Mouse (Mus musculus) left cerebral cortex, adult 18-20 months (tissue): Measurements from ENCODE around the gene Klf17. TPM values are rescaled to one million over a fixed set of nuclear protein-coding genes. Genes with fewer than 3 reads are reported as not detected.
A peak's percentile ranks its signal among the peaks of the same experiment; 100 is the strongest.
"Not testable (repeated sequence)": the region's sequence is repeated elsewhere in the genome, so short reads cannot be mapped to it uniquely, and the experiment has no call there.

Experiments
- DNase-seq, 2 experiments: peaks; one replicate each; pipeline ENCODE4 v3.0.0; 2021 to 2022; ENCODE audit warnings: low spot score in 2 of 2, mixed read lengths in 1 of 2
- long read RNA-seq, 2 experiments: library from polyadenylated mRNA; stranded (forward); transcript quantifications; one replicate each; pipeline ENCODE4 v2.0.0; 2021
- total RNA-seq, 2 experiments: library from RNA; stranded (reverse); gene quantifications; 2 replicates each; pipeline ENCODE4 v1.2.3; 2021

The Klf17 gene
- not detected for total RNA-seq
- long read RNA-seq, experiment 1 = 0 reads
- long read RNA-seq, experiment 2 = 0 reads

DNA sequence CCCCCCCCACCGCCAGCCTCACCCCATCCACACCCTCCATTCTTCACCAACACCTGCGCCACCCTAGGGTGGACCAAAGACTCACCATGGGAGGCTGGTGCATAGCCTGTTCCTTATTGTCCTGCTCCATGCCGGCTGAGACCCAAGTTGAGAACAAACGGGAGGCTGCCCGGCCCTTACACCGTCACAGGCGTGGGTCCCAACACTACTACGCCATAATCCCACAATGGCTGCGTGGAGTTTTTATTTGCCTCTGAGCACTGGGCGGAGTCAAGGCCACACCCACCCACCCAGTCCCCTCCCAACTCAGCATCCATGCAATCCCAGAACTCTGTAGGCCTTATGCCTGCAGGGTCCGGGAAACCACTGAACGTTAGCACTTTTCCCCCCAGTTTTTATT, at the start of gene Klf17:
TSS of gene Klf17 (minus strand) at position 233 of the 400 bp plus-strand sequence.
- DNase-seq = no peak

DNA sequence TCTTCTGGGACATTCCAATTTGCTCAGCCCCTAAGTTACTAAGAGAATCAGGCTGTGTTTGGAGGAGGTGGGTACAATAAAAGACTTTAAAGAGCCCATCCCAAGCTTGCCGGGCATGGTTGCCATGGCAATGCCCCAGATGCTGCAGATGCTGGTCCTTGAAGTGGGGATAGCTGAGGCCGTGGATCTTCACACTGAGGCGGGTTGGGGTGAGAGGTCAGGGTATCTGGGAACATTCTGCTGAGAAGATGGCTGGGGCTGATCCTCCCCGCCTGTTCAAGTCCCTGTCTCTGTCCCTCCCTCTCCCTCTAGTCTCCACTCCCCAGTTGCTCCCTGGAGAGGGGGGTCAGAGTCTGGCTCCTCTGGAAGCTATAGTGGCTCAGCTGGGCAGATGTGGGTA, 48.9 kb upstream of the Klf17 start:
- DNase-seq = no peak

DNA sequence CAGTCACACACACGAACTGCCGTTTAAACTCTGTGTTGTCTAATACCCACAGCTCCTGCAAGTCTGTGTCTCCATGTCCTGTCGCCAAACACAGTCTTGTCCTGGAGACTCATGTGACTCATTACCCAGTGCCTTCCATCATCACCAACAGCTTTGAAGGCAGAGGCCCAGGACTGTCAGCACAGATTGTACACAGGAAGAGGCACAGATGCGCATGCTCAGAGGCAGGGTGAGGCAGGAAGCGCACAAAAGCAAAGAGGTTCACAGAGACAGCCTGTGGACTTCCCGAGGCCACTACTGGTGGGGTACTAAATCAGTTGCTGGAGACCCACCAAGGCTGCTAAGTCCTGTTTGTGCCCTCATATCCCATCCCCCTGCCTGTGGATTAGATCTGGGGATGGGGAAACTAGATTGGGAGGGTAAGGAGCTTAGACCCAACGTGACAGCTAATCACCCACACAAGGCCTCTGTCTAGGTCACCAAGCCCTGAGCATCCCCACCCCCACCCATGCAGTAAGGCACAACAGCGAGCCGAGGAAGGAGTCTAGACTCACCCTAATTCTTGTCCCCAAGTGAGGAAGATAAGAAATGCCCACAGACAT, 48.2 kb upstream of the Klf17 start:
- no peak for DNase-seq

DNA sequence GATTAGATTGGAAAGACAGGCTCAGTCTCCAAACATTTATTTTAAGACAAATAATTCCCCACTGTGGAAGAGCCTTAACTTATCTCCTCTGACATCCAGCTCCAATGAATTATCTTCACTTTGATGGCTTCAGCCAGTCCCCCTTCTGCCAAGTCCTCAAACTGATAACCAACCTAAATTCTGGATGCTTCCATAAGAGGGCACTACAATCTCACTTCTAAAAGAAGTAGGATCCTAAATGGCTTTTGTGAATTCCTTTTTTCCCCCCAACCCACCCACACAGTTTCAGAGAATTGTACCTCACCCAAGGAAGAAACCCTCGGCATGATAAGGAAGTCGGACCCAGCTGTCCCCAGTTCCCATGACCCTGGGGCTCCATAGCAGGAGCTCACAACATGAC, 45.5 kb upstream of the Klf17 start:
- no peak for DNase-seq

DNA sequence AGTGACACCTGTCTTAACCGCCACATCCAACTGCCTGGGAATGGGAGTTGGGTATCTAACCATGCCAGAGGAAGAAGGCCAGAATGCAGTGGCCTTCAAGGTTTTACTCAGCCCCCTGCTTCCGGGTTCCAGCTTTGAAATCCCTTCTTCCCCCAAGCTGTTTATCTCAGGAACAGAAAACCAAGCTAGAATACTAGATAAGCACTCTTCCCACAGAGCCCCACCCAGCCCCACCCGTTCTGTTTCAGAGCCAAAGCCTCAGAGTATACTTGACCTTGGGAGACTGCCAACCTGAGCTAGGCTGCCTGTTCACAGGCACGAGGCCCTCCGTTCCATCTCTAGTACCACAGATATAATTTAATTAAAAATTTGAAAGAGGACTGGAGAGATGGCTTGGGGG, 41.5 kb upstream of the Klf17 start:
- no peak for DNase-seq

DNA sequence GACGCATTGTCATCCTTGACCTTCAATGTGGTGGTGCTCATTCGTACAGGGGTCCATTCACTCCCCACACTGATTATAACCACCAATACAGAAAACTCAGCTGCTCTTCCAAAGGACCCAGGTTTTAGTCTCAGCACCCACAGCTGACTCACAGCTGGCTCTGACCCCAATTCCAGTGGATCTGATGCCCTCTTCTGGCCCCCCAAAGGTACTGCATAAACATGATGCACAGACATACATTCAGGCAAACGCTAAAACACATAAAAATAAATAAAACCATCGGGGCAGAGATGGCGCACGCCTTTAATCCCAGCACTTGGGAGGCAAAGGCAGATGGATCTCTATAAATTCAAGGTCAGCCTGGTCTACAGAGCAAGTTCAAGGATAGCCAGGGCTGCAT, 34.5 kb upstream of the Klf17 start:
- DNase-seq = no peak

DNA sequence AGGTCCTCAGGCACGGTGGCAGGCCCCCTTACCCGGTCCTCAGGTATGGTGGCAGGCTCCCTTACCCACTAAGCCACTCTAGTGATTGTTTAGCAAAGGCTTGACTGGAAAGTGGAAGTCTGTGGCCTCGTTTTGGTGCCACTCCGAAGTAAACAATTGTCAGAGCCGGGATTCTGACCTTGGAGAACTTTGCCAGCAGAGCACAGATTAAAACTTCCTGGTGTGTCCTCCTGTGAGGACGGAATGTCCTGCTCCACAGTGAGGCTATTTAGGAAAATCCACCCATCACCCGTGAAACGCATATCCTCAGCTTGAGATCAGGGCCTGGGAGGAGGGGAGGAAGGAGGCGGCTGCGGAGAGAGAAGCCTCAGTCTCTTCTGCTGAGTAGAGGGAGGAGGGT, 22.9 kb upstream of the Klf17 start:
- DNase-seq = no peak

DNA sequence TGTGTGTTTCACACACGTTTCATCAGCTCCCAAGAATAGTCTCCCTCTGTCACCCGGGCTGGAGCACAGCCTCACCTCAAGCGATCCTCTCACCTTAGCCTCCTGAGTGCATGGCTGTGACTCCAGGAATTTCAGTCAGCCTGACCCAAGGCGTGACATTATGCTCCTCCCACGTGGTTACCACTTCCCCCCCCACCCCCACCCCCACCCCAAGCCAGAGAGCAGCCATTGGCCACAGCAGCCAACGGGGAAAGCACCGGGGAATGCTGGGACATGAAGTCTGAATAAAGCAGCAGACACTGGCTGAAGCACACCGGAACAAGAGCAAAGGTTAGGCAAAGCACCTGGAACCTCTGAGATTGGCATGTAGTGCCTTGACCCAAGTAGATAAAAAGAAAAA, 21.5 kb upstream of the Klf17 start:
- DNase-seq = no peak

DNA sequence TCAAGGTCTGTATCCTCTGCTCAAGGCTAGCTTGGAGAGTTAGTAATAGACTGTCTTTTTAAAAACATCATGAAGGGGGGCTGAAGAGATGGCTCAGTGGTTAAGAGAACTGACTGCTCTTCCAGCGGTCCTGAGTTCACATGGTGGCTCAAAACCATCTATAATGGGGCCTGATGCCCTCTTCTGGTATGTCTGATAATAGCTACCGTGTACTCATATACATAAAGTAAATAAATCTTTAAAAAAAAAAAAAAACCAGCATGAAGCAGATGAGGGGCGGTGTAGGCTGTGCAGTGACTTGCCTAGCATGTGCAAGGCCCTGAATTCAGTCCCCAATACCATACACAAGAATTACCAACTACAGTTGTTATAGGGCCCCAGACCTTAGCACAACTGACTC, 17.5 kb upstream of the Klf17 start:
- DNase-seq = no peak

DNA sequence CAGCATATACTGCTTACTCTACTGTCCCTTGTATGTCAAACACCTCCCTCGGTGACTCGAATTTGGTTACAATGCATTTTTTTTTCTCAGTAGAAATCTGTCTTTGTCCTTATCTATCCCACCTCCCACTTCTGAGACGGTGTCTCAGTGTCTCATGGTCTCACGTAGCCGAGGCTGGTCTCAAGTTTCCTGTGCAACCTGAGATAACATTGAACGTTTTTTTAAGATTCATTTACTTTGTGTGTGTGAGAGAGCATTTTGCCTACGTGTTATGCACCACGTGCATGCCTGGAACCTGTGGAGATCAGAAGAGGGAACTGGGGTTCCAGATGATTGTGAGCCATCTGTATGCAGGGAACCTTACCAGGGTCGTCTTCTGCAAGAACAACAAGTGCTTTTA, 7.5 kb upstream of the Klf17 start:
- no peak for DNase-seq

DNA sequence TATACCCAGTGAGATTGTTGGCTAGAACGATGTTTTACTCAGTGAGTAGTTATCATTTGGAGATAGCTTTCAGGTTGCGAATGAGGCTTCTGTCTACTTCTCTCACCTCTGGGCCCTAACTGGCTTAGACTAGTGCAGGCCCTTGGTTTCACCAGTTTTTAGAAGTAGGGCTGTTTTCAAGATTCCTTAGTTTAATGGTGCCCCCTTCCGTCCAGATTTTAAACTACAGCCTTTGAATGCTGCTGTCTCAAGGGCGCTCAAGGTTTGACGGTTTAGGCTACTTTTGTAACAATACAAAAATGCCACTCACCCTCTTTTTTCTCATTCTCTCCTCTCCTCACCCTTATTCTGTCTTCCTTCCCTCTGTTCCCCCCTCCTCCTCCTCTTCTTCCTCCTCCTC, 5.5 kb upstream of the Klf17 start:
- DNase-seq = peak; percentile 76 to 85

DNA sequence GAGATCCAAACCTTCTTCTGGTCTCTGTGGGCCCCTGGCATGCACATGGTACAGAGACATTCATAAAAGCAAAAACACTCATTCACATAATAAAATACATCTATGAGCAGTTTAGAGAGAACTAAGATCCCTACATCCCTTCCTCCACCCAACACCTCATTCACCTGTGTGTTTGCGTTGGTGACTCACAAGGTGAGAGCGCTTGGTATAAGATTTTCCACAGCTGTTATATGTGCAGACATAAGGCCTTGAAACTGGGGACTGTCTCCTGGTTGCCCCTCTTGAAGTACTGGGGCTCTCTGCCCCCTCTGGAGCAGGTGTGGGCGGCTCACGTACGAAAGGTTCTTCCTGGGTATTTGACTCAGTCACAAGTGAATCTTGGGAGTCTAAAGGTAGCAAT, 5.3 kb downstream of the Klf17 start:
- no peak for DNase-seq

DNA sequence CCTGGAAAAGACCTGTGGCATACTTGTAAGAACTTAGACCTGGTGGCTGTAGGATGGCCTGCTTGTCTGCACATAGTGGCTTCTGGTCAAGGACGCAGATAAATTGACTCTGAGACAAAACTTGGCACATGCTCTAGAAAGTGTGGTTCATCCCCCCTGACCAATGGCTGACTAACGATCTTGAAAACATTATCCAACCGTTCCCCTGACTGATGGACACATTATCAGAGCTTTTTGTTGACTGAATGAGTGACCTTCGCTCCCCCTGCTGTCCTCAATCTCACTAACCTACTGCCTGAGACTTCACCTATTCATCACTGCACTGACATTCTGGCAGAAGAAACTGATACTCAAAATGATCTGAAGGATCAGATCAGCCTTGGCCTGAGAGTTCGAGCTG, 13.0 kb downstream of the Klf17 start:
- DNase-seq = not testable (repeated sequence)

DNA sequence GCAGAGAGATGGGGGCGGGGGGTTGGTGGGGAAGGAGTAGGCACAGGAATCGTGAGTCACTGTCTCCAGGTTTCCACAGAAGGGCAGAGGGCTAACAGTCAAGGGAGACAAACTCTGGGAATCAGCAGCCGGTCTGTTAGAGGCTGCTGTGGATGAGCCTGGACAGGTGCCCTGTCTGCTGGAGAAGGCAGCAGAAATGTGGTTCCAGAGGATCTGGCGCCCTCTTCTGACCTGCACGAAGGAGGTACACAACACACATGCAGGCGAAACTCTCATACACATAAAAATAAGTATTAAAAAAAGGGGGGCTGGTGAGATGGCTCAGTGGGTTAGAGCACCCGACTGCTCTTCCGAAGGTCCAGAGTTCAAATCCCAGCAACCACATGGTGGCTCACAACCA, 27.9 kb downstream of the Klf17 start:
- DNase-seq = no peak

DNA sequence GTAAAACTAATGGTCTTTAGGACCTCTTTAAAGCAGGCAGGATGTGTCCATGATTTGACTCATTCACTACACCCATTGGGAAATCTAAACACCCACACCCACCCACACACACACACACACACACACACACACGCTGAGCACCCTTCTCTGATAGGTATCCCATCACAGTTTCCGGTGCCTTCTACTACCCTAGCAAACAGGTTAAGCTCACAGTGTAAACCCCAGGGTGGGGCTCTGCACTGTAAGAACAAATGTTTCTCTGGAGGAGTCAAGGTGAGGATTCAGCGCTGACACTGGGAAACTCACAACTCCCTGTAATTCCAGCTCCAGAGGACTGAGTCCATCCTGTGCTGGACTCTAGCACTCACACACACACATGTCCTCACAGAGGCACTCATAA, 33.5 kb downstream of the Klf17 start:
- no peak for DNase-seq

DNA sequence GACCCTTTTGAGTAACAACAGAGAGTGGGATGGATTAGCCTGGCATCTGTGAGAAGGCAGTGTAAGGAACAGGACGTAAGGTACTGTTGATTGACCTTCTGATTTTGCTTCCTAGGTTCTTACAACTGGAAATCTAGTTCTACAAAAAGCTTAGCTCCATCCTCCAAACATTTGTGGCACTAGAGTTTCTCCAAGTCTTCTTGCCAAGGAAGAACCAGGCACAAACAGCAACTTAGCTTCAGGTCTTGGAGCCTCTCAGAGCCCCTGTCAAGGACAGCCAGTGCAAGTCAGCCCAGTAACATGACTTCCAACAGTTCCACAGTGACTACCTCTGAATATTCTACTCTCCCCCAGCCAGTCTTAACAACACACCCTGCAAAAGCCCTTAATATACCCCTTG, 41.3 kb downstream of the Klf17 start, which contains the start of gene Gm12845:
TSS of gene Gm12845 (plus strand) at position 301 of the 400 bp plus-strand sequence.
- no peak for DNase-seq

DNA sequence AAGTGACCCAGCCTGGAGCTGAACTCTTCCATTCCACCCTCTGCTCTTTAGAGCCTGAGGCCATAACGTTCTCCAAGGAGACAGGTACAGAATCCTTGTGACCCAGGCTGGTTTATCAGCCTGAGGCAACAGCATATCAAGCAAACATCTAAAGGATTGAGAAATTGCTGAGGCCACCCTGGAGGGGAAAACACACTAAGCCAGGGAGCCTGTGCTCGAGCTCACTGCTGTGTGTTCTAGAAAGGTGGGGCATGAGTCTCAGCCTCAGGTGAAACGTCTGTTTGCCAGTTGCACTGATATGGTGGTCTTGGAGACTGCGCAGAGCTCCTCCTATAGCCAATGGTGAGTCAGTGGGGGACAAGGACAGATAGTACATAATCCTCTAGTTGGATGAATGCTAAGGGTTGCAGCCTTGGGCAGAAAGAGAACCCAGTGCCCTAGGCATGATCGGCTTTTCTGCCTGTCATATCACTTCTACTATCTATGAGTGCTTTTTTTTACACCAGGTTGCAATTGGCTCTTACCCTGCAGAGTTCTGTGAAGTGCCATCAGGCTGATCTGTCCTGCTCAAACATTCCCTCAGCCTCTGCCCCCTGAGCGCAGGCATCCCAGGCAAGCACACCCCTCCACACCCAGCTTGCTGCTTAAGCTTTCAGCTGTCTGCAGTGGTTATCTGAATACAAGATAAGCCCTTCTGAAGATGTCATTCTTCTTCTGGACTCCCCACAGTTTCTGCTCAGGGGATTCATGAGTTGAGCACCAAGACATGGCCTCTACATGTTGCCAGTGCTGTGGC, 51.9 kb downstream of the Klf17 start:
- DNase-seq = no peak

DNA sequence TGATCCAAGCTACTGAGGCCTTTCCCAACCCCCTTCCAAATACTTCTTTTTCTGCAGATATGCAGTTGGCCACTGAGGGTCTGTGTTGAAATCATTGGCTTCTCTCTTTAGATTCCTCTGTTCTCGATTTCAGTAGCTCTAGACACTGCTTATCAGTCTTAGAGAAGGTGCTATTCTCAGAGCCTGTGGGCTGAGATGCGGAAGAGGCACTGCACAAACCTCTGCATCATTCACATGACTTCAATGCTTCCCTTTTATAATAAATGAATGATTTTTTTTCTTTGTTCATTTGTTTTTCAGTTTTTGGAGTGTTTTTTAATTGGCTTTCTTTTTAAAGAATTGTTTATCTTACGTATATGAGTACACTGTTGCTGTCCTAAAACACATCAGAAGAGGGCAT, 53.1 kb downstream of the Klf17 start:
- DNase-seq = no peak

DNA sequence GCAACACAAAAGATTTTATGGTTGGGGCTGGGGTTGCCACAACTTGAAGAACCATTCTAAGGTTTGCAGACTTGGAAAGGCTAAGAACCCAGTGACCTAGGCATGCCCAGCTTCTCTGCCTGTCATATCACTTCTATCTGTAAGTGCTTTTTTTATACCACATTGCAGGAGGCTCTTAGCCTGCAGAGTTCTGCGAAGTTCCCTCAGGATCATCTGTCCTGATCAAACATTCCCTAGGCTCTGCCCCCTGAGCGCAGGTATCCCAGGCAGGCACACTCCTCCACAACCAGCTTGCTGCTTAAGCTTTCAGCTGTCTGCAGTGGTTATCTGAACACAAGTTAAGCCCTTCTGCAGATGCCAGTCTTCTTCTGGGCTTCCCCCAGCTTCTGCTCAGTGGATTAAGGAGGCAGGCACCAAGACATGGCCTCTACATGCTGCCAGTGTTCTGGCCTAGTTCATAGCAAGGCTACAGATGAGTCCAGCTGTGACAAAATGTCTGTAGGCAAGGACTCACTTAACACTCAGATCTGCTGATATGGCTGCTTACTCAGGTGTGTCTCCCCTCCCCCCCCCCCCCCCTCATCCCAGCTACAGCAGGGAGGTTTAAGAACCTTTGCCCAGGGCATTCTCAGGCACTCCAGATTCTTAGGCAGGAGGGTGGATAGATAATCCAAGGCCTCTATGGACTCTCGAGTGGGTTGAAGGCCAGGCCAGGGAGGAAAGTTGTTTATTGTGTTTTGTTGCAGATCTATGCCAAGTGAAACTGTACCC, 56.5 kb downstream of the Klf17 start:
- DNase-seq = no peak
